Mouse (Mus musculus): Measurements from ENCODE around the gene Ear2.
"Not testable (repeated sequence)": the region's sequence is repeated elsewhere in the genome, so short reads cannot be mapped to it uniquely, and the experiment has no call there.

DNA sequence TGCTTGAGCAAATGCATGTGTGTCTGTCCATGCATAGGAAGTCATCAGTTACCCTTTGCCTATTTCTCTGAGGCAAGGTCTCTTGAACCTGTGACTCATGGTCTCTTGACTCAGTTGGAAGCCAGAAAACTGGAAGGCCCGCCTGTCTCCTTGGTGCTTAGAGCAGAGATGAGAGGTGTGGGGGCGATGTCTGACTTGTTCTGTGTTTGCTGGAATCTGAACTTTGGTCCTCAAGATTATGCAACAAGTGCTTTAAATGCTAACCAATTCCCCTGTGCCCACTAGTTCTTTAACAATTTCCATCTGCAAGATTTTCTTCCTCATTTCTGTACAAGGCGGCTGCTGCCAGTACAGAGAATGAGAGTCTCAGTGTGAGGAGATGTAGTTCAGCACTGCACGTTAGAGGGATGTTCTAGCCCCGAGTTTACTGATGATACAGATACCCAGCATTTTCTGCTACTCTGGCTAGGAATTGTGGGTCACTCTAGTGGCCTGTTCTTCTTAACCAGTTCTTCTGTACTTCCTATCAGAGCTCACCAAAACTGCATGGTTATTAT lies 24.6 kb upstream of the Ear2 start:
- not testable (repeated sequence) for TF ChIP-seq POLR2A (IDR thresholded peaks at IDR 0.05; ENCODE audit: borderline replicate concordance, low read depth, low read length); CTCF (IDR thresholded peaks at IDR 0.05; ENCODE audit: low read depth, low read length)
